Mouse (Mus musculus) olfactory bulb, adult 2 months (tissue): ENCODE data around the gene Tspan1.

Source experiments
- CTCF ChIP-seq: fragments of 200-500 bp; IDR thresholded peaks from 2 replicates; pipeline ENCODE4 v1.5.1; 2012; ENCODE audit warnings: low read depth, mild to moderate bottlenecking, low read length, moderate library complexity; ENCODE audit not compliant: insufficient read depth
- POLR2A ChIP-seq: fragments of 200-500 bp; IDR thresholded peaks from 2 replicates; pipeline ENCODE4 v1.6.1; 2012; ENCODE audit warnings: mild to moderate bottlenecking, low read depth, low read length, moderate library complexity; ENCODE audit not compliant: insufficient read depth

GRCm38 (mm10) chr4:116182745-116183144, 15.3 kb upstream of the Tspan1 start:
- TF ChIP-seq CTCF (no peak), POLR2A (no peak)
